Mouse (Mus musculus): ENCODE measurements at regions not wholly inside any gene's neighbourhood (a gene's known extent, or its start where the extent isn't known, plus 50 kb on each side); places are given as distances from the start of the nearest gene placed in this dataset.

DNA sequence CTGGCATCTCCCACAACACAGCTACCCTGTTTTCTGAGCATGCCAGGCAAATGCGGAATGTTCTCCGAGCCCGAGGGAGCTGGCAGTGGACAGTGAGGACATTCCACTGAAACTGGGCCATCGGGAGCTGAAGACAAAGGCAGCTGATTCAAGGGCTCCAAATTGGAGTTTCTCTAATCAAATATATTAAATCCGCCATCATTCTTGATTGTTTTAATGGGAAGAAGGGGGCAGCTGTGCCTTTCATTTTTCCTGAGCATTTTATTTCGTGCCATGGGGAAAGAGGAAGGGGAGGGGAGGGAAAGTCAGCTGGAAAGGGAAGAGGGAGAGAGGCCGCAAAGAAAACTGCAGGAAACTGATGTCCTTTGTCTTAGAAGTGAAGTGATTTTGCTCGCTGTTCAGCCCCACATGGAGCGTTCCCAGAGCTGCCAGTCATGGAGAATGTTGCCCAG is 373.9 kb downstream of the Cog6 start:
- 0 out of 2 replicates have a peak, but pooled peaks have one; percentile 9 for ATAC-seq (ENCODE audit: low TSS enrichment)

DNA sequence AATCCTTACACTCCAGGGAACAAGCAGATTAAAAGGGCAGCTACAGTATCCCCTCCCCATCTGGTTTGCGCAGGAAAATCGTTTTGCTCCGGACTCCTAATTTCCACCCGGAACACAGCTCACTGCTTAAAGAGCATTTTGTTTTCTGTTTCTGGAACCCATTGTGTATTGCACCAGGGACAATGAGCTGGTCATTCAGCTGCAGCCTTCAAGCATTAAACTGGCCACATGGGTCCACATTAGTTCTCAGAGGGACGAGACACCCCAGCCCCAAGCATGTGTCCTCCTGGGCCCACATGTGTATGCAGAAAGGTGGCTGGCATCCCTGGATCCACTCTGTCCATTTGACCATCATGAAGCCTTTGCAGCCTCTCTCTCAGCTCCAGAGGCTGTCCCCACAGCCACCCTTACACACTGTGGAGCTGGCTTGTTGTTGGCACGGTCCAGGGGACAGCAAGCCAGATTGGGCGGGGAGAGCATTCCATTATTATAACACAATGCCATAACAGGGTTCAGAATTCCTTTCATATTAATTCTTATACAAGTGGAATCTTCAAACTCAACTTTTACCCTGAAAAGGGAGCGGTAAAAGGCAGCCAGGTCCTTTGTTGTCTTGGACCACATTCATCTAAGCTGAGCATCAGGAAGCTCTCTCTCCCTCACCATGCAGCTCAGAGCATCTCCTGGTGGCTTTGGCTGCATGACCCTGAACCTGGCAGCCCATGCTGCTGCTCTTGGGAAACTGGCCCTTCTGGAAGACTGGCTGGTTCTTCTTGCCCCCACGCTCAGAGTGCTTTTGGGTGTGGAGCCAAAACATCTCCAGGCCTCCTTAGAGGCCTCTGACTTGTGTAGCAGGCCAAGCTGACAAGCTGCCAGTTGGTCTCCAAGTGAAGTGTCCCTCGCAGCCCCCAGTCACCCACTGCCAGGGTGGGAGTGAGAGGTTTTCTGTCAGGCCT is 373.4 kb downstream of the Foxo1 start:
- ATAC-seq (ENCODE audit: low TSS enrichment) = peak; percentile 60

DNA sequence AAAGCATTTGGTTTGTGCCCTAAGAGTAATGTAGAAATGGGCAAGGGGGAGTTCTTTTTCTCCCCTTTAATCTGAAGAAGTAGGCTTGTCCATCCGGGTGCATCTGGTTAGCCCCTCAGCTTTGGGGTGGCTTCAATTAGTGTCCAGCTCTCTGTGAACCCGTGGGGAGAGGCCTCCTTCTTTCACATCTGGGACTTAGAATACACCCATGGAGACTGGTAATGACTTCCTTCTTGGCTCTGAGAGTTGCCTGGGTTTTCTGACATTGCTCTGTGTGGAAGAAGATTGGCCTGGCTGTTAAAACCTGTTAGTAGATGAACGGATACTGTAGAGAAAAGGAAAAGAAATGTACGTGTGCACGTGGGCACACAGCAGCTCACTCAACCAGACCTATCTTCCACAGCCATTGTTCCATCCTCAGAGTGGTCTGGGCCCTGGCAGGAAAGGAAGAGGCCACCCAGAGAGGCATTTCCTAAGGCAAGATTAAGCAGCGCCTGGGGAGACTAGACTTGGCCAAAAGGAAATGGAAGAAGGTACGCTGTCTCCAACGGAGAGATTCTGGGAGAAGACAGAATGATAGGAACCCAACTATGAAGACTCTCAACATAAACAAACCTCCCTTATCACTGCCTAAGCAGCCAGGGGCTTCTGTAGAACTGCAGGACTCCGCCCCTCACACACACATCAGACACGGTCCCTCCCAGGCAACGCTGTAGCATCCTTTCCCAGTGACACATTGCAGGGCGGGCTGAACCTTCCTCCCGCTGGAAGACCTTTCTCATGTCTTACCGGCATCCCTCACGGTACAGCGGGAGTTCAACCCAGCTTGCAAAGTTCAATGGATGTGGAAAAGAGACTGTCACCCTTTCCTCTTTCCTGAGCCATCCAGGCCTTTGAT is 372.4 kb downstream of the Foxo1 start:
- no peak for ATAC-seq (ENCODE audit: low TSS enrichment)

DNA sequence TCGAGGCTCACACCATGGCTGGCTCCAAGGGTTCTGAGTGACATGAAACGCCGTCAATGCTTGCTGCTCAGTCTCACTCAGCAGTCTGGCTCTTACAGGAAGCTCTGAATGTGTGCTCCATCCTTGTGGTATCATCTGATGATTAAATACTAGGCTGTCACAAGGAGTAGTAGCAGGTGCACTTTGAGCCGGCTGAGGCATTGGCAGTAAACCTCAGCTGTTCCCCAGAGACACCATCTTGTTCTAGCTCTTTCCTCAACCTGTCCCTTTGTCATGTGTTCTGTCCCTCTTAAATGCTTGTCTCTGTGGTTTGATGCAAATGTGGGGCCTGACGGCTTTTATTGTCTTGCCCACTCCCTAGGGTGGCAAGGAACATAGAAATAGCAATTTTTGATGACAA is 370.7 kb downstream of the Foxo1 start:
- no peak for ATAC-seq (ENCODE audit: low TSS enrichment)

DNA sequence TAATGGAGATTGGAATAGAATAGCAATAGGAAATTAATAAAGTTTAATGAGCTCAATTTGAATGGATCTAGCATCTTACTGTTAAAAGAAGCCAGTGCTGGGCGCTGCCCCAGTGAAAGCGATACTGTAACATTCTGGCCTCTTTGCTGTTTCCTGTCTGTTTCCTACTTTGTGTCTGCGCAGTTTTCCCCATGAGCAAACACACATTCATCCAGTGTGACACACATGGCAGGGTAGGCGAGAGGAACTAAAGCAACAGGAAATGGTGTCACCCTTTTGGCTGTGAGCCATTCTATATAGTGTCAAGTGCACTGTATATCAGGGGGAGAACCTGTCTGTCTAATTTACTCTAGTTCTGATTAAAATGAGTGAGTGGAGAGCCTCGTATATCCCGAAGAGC is 366.2 kb downstream of the Foxo1 start:
- ATAC-seq (ENCODE audit: low TSS enrichment) = no peak

DNA sequence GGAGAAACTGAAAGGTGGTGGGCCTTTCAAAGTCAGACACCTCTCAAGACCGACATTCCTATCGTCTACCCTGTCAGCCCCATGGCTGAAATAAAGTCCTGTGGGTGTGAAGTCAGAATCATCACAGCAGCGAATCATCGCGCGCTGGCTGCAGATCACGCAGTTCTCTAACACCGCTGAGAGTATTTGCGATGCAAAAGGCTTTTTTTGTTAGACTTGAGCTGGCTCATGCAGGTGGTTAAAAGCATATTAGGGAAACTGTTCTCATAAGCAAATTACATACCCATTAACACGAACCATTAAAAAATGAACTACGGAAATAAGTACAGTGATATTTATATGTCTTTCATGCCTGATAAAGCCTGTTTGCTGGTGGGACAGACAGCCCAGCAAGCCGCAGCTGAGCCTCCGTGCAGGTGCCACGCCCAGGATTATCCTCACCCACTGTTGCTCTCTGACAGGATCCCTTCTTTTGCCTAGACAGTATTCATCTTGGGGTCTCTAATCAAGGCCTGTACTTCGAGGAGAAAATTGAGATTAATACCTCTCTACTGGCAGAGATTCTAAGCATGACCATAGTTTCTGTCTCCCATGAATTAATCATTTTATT is 365.5 kb downstream of the Foxo1 start:
- no peak for ATAC-seq (ENCODE audit: low TSS enrichment)

DNA sequence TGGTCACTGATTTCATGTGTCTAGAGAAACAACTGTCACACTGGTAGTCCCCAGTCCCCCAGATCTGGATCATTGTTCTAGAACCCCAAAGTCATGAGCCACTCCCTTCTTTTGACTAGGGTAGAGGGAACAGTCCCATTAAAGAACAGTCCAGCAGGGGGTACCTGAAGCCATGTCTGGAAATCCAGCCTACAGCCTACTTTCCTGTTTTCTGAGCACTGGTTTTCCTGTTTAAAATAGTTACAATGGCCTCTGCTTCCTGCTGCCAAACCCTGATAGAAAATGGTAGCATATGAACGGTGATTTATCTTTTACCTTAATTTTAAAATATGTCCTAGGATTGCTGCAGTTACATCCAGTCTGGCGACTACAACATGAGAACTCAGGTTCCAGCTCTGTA is 364.5 kb downstream of the Foxo1 start:
- ATAC-seq (ENCODE audit: low TSS enrichment) = no peak

DNA sequence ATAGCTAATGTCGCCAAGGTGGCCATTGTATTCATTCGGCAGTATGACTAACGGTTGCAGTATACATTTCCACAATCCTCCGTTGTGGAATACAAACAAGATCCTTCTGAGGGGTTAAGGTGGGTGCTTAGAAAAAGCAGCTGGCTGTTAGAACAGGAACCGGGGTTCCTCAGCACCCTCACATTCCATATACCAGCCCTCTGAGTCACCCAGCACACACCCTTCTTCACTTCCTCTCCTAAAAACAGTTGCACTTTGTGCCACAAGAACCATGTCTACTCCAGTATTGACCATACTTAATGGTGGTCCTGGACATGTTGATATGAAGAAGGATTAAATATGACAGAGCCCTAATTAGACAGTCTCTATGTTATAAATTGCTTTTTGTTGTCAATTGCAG is 362.1 kb downstream of the Foxo1 start:
- no peak for ATAC-seq (ENCODE audit: low TSS enrichment)

DNA sequence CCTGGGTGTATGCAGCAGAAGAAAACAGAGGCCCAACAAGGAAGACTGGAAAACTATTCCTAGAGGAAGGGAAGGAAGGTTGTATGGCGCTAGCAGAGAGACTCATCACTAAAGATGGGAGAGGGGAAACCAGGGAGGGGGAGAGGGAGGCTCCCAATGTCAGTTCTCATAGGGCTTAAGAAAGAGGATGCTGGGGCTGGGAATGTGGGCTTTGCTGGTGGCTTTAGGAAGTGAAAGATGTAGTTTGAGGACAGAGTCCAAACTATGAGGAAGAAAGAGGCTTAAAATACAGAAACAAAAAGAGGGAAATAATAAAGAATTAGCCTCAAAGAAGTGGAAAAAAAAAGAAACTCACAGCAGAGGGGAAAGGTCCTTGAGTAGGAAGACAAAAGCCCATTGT is 357.0 kb downstream of the Foxo1 start:
- no peak for ATAC-seq (ENCODE audit: low TSS enrichment)

DNA sequence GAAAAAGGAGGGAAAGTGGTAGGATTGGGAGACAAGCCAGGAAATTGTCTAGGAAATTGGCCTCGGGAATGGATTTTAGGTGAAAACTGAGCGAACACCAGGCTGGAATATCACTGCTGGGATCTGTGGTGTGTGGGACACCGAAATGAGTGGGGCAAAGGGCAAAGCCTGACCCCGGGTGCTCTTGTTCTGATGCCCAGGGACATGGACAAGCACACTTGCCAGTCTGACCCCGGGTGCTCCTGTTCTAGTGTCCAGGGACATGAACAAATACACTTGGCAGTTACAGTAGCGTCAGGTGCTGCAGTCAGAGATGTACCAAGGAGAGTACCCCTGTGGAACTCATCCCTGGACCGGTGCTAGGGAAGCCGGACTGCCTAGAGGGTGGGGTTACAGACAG is 354.4 kb downstream of the Foxo1 start:
- ATAC-seq (ENCODE audit: low TSS enrichment) = no peak

DNA sequence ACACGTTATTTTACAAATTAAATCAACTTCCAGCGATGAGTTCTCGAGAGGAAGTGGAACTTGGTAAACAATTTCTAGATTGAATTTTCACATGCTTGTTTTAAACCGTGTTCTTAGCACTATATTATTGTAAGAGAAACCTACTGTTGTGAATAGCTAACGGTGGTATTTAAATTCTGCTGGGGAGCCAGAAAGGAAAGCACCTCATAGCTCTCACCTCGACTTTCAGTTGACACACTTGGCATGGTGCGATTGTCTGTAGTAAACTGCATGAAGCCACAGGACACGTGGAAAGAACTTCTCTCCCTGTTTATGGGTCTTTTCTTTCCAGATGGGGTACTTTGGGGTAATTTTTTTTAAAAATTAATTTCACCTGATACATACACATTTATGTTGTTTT is 353.8 kb downstream of the Foxo1 start:
- ATAC-seq (ENCODE audit: low TSS enrichment) = no peak

DNA sequence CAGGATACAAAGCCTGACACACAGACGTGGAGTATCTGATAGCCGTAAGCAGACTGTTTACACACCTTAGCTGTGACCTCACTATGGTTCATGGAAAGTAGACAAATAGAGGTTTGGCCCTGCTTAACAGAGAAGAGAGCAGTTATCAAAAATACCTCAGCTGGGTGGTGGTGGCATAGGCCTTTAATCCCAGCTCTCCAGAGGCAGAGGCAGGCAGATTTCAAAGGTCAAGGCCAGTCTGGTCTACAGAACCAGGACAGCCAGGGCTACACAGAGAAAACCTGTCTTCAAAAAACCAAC is 350.7 kb downstream of the Foxo1 start:
- no peak for ATAC-seq (ENCODE audit: low TSS enrichment)

DNA sequence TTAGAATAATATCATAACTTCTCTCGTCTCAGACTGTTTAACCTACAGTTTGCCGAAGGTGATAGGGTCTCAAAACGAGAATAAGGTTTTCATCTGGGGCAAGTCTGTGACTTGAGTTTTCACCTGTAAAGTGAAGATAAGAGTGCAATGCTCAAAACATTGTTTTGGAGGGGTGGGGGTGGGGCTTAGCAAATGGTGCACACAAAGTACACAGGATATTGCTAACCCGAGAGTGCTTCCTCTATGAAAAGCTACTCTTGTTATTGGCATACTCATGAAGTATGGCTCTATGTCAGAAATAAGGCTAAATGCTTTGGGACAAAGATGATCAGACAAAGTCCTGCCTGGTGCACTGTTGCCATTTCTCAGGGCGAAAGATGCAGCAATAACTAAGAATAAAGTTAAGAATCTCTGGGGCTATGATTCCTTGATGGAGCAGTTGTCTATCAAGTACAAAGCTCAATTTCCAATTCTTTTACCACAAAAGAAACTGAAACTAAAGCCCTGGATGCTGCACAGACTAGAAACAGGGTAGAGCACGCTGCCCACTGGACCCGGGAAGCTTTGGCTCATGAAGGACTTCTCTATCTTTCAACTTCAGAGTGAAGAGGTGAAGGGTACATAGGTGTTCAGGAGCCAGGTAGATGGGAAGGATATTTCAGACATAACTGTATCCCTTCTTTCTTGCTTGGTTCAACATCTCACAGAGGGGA is 350.2 kb downstream of the Foxo1 start:
- ATAC-seq (ENCODE audit: low TSS enrichment) = no peak

DNA sequence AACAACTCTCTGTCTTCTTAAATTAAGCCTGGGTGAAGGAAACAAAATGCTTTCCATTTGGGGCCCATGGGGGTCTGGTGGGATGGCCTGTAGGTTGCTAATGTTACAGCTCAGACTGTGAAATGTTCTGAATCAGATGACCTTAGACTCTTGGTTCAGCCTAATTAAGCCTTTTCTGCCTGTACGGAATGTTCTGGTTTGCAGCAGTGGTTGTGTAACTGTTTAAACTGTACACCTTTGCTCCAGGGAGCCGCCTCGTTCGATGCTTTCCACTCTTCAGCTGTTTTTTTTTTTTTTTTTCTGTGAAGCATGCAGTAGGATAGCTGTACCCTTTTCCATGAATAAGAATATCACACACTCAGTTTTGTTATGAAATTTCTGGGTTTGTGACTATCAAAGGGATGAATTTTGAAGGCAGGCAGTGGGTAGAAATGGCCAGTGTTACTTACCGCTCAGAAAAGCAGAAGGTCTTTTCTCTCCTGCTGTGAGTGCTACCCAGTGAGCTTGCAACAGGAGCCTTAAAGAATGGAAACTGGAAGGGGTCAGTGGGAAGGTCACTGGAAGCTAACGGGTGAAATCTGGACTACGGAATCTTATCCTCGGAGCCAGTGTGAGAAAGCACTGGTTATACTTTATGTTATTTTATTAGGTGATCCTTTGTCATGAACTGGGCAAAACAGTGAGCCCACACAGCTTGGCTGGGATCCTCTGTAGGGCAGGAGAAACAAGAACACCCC is 349.4 kb downstream of the Foxo1 start:
- no peak for ATAC-seq (ENCODE audit: low TSS enrichment)

DNA sequence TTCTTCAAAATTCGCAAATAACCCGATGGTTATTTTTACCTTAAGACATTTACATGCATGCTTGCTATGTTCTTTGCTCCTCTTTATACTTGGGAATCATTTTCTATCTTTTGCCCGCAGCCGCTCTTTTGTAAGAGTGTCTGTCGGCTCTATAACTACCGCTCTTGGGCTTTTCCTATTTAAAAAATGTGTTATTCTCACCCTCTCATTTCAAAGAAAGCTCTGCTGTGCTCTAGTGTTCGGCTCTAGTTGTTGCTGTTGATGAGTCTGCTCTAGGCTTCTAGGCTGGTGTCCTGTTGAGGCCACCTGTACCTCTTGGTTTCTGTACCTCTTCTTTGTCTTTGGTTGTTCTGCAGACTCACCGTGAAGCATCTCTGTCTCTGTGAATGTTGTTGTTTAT is 343.7 kb downstream of the Foxo1 start:
- peak; percentile 98 for ATAC-seq (ENCODE audit: low TSS enrichment)

DNA sequence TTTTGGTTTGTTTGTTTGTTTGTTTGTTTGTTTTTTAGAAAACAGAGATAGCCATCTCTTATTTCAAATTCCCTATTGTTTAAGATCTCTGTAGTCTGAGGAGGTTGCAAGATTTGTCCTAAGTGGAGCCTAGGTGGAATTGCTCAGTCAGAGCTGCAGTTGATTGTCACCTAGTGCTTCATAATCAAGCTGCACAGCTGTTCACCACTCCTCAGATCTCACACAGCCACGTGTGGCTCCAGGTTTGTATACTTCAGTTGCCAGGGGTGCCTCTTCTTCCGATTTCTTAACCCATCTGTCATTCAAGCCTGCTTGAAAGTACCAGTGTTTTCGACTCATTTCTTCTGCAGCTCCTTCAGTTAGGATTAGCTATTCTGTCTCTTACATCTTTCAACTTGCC is 342.3 kb downstream of the Foxo1 start:
- ATAC-seq (ENCODE audit: low TSS enrichment) = no peak

DNA sequence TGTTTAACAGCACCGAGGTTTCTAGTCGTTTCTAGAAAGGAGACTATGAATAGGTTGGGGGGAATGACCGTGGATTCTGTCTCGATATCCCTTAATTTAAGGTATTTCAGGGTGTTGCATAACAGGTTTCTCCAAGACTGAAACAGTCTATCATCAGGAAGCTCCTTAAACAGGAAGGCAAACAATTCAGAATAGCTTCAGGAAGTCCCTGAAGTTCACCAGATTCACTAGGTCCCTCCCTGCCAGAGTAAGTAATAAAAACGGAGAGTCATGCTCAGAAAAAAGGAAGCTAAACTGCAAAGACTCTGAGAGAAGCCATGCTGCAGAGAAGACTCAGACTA is 339.9 kb downstream of the Foxo1 start:
- ATAC-seq (ENCODE audit: low TSS enrichment) = no peak

DNA sequence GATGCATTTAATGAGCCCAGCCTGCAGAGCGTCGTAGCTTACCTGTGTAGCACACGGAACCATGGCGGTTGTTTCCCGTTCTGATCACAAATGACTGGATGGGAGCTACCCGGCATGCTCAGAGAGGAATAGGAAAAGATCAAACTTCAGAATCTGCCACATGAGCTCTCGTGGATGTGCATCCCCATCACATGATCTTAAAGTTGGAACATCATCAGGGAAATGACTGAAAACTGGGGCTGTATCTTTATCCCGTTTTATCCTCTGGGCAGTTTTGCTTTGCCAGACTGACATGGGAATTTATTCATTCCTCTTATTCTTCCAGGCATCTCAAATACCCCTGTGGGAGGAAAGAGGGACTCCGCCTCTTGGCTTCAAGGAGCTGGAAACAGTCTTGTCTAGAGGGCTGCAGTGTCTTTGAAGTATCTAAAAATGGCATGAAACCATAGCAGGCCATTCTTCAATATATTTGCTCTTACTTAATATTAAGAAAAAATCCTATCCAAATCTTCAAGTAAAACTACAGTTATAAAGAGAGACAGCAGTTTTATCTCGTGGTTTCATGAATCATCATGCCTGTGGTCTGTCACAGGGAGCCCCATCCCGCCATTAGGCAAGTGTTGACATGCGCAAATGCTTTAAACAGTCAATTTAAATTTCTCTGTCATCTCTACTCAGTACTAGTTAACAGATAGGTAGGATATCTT is 339.4 kb downstream of the Foxo1 start:
- ATAC-seq (ENCODE audit: low TSS enrichment) = no peak

DNA sequence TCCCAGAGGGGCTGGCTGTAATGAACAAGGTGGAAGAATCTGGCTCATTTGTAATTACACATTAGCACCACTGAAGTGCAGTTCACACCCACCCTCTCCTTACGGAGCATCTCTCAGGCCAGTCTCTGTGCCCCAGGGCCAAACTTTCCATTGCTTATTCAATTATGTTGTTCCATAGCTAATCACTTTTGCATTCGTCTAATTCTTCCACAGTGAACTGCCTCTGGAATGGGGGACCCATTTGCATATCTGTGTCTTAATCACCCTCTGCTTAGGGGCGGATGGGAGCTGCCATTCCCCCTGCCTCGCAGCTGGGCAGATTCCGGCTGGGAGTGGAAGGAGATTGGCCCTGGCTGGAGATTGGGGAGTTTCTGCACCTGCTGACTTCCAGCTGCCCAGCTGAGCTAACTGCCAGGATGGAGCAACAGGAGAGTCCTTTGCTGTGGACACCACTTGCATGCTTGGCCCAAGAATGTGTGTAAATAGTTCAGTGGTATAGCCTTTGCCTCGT is 337.2 kb downstream of the Foxo1 start:
- ATAC-seq (ENCODE audit: low TSS enrichment) = no peak

DNA sequence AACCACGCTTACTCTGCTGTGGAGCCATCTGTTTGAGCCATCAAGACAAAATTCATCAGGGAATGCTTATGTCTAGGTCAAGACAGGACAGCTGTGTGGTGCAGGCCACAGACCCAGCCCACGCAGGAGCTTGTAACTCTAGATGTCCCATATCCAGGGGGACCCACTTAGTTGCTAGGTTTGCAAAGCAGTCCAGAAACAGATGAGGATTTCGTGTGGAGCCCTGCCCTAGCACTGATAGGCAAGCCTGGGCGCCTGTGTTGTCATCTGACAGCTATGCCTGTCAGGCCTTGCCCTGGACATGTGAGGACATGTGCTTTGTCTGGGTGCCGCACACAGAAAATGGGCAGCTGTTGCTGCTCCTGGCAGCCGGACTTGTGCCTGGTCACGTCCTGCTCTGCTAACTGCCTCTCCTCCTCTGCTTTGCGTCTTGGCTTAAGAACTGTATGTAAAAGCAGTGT is 335.1 kb downstream of the Foxo1 start:
- ATAC-seq (ENCODE audit: low TSS enrichment) = no peak

All from frontal cortex, adult (tissue).